Mouse (Mus musculus) ZHBTc4 (cell line): ENCODE results near the gene Fbrsl1.

ENCODE experiments used
- DNase-seq: peaks from one replicate; pipeline ENCODE4 v3.0.0-alpha.2; 2011; ENCODE audit warnings: low read depth, low spot score

The Fbrsl1 gene

GRCm38 (mm10) chr5:110415022-110415421 is 33.3 kb downstream of the Fbrsl1 start:
- DNase-seq, result no peak

- no peak for DNase-seq
These were observed 35.3 kb downstream of the Fbrsl1 start for GRCm38 (mm10) chr5:110413018-110413417.

DNA sequence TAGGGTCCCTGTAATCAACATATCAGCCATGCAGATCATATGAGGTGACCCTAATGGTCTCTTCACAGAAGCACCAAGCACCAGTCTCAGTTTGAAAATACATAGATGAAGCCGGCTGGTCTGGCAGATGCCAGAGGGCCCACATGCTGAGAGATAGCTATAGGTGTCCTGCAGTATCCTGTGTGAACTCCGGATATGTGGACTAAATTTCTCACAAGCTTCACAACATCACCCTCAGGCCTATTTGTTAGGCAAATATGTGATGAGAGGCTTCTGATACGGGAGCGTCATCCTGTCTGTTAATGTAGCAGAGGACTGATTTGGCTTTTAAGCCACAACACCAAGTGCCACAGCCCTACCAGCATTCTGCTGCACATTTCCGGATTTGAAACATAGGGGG is 37.9 kb downstream of the Fbrsl1 start:
- DNase-seq, result no peak

DNA sequence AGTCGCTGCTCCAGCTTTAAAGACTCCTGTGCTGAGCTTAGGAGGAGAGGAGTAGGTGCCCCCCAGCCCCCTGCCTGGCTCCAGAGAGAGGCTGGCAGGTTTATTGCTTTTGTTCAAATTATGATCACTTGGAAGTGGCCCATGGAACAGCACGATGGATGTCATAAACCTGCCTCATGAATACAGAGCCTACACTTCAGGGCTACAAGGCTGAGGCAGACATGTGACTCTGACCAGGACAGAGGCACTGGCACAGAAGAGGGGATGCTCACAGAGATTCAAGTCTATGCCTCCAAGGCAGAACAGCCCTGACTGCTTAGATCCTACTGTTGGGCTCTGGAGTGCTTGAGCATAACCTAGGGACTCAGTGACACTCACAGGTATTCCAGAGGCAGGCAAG is 39.3 kb downstream of the Fbrsl1 start:
- DNase-seq, result no peak

DNA sequence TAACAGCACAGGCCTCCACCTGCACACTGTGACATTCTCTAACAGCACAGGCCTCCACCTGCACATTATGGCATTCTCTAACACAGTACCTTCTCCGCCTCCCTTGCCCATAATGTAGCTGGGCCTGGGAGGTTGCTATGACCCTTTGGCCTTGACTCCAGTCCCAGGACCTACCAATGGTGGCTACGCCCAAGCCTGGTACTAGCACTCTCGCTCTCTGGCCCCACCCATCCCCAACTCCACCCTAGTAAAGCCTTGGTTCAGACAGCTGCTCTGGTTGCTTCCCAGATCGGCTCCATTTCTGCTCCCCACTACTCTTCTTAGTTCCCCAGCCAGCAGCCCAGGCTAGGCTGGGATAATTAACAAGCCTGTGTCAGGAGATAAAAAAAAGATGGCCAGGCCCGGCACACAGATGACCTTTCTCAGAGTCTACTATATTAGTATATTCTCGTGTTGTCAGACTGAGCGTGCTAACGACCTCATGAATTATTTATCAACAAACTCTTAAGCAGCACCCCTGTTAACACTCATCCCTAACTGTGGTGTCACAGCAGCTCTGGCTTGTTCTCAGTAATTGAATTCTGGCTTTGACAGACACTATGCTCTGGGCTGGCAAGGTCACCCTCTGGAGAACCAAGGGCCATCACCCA is 42.1 kb downstream of the Fbrsl1 start:
- peak; percentile 88 for DNase-seq

- no peak for DNase-seq
These were observed 44.4 kb downstream of the Fbrsl1 start for GRCm38 (mm10) chr5:110403931-110404330.

DNA sequence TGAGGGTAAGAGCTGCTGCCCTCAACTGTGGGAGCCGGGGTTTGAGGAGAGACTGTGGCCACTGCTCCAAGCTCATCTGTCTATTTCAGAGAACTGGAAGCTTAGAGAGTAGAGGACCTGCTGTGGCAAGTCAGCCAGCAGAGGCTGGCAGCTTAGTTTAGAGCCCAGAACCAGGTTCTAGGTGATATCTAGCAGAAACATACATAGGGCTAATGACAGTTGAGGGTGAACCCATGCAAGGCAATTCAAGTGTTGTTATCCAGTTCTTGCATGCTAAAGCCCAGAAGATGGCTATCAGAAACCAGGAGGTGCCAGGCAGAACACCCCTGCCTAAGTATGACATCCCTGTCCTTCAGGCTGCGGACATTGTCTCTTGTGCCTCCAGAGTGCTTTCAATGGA is 45.7 kb downstream of the Fbrsl1 start:
- DNase-seq, result no peak

DNA sequence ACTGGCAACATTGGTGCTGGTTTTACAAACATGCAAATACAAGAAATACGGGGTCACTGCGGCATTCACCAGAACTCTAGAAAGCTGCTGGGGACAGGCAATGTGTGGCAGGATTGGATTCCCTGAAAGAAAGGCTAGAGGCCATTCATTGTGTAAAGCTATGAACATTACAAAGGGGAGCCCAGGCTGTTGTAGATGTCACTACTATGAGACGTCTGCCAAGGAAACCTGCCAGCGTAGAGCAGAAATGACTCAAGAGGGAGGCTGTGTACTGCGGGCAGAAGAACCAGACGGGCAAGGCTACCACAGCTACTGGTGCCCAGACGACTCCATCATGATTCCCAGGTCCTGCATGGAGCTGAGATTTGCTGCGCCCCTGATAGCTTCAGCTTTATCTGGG is 47.2 kb downstream of the Fbrsl1 start:
- no peak for DNase-seq

DNA sequence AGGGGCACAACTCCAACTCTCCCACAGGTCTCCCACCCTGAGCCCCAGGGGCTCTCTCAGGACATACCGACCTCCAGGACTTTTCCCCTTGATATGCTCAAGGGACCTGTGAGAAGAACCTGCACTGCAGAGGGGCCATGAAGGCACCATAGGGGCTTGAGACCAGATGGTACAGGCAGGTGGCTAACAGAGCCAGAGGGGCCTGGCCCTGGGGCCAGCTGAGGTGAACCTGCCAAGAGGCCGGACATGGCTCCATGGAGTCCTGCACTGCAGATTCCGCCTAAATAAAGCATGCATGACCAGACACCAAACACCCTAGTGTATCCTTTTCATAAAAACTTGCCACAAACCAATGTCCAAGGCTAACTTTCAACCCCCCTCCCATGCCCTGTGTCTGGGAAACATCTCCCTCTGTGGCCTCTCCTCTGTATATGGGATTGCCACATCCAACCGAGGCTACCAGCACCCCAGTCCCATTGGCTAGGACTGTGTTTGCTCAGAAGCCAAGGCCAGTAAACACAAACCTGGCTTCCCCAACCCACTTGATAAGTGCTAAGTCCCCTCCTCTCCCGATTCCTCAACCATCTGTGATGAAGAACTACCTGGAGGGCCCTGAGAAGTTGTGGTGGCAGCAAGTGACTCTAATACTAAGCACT is 53.2 kb downstream of the Fbrsl1 start:
- DNase-seq, result no peak

GRCm38 (mm10) chr5:110392727-110393126 is 55.6 kb downstream of the Fbrsl1 start:
- DNase-seq, result no peak

GRCm38 (mm10) chr5:110390631-110391030 is 57.7 kb downstream of the Fbrsl1 start:
- no peak for DNase-seq

DNA sequence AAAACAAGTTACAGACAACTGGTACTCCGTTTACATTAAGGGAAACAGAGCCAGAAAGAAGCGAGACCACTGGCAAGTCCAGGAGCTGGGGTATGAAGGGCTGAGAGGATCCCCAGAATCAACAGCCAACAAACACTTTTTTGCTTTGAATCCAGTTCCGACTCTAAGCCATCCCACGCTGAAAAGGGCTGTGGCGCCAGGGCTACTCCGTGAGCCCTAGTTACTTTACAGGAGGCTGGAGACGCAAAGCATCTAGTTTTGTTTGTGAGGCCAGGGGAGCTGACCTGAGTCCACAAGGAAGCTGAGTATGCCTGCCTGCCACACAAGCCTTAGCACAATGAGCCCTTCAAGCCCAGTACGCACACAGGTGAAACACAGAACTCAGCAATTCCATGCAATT is 61.0 kb downstream of the Fbrsl1 start:
- no peak for DNase-seq

- DNase-seq, result peak; percentile 75
These were observed 61.7 kb downstream of the Fbrsl1 start for GRCm38 (mm10) chr5:110386371-110387330.

DNA sequence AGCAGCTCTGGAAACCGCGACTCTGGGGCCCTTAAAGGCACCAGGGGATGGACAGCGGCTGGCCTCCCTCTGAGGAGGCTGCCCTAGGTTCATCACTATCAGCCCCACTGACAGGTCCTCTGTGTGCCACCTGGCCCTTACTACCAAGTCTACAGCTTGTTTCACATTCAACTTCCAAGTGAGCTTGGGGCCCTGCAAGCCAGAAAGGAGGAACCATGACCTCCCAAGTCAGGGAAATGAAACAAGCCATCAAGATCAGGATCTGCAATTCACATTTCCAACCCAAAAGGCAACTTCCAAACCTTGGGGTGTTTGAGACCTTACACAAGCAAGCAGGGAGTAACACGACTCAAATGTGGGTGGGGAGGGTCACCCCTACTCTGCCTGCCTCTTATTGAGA is 63.0 kb downstream of the Fbrsl1 start:
- no peak for DNase-seq

- no peak for DNase-seq
These were observed 63.8 kb downstream of the Fbrsl1 start for GRCm38 (mm10) chr5:110384491-110384890.

DNA sequence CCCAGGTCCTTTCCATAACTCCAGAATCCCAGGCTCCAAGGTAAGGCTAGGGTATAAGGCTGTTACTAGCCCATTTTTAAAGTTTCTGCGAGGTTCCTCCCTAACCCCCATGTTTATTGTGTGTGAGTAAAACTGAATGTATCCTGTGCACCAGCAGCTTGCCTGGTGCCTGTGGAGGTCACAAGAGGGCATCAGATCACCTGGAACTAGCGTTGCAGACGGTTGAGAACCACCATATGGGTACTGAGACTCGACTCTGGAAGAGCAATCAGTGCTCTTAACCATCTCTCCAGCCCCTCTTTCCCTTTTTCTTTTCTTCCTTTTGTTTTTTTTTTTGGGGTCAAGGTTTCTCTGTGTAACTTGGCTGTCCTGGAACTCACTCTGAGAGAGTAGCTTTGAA is 68.5 kb downstream of the Fbrsl1 start:
- DNase-seq, result no peak

DNA sequence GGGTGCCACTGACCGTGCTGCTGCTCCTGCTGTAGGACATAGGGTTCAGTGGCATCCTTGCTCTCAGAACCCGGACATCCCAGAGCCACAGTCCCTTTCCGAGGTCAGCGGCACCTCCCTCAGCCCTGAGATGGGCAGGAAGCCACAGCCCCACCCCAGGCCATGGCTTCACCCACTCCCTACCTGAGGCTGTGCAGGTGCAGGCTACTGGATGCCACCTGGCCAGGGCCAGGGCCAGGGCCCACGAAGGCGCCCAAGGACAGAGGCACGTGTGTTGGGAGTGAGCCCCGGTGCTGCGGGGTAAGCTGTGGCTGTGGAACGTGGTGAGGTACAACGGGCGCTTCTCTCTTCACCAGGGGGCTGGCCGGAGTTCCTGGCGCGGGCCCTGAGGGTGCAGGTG is 69.2 kb downstream of the Fbrsl1 start:
- DNase-seq, result no peak

- DNase-seq, result peak; percentile 85
These were observed 70.1 kb downstream of the Fbrsl1 start for GRCm38 (mm10) chr5:110378181-110378583.

GRCm38 (mm10) chr5:110376802-110377433 is 71.4 kb downstream of the Fbrsl1 start:
- DNase-seq, result peak; percentile 90

GRCm38 (mm10) chr5:110363822-110364545 is 84.3 kb downstream of the Fbrsl1 start:
- DNase-seq, result peak; percentile 76

- DNase-seq, result peak; percentile 91
These were observed 85.0 kb downstream of the Fbrsl1 start for GRCm38 (mm10) chr5:110363179-110363821.
